Comparison of ENCODE assay signal across 26 mouse cellular contexts in the genomic region with DNA sequence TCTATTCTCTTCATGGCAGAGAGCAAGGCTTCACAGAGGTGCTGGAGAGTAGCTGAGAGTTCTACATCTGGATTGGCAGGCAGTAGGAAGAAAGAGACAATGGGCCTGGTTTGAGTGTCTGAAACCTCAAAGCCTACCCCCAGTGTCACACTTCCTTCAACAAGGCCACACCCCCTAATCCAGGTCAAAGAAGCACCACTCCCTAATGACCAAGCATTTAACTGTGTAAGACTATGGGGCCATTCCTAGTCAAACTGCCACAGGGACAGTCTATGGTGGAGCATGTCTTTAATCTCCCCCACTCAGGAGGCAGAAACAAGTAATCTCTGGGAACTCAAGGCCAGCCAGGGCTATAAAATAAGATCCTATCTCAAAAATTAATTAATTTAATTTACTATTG. TPM values are rescaled to one million over a fixed set of nuclear protein-coding genes. Genes with fewer than 3 reads are reported as not detected.
DNase-seq lines count a peak whose midpoint lies in the region; ATAC-seq and TF ChIP-seq lines count a peak whose summit lies in the region.
"Had no signal": no experiment of that assay in that cellular context is flagged by ENCODE, and none has a peak within 500 bp of the region (broad histone marks: within the 10 kb centered on the region; RNA-seq: fewer than 3 reads in every experiment).

No protein-coding gene starts in this region.

- no peak overlapping the region for H3K9ac ChIP-seq in heart, embryonic 11.5 days (ENCODE audit: low read depth, low read length)
- H3K9ac ChIP-seq in ES-Bruce4 (ENCODE audit: low read depth, poor library complexity, severe bottlenecking) = no peak overlapping the region
- H3K9ac ChIP-seq: embryonic facial prominence, embryonic 12.5 days; forebrain, postnatal 0 days; intestine, embryonic 15.5 days; lung, embryonic 14.5 days; midbrain, embryonic 13.5 days had no signal

- no peak for TF ChIP-seq POLR2A in ES-Bruce4 (IDR thresholded peaks at IDR 0.05; ENCODE audit: insufficient read depth, low read length)

- no peak overlapping the region for H3K4me3 ChIP-seq in heart, embryonic 11.5 days (ENCODE audit: low read depth, low read length)
- H3K4me3 ChIP-seq in ES-Bruce4 (ENCODE audit: low read depth, low read length) = no peak overlapping the region
- H3K4me3 ChIP-seq: embryonic facial prominence, embryonic 12.5 days; heart, embryonic 10.5 days; hindbrain, embryonic 10.5 days; intestine, embryonic 15.5 days; layer of hippocampus, adult 2 months; limb, embryonic 10.5 days; midbrain, embryonic 13.5 days had no signal

- TF ChIP-seq CTCF in ES-Bruce4 (IDR thresholded peaks at IDR 0.05; ENCODE audit: low read depth, low read length) = no peak

- H3K9me3 ChIP-seq in heart, embryonic 11.5 days (replicated peaks; ENCODE audit: control insufficient read depth, low read length) = no peaks in the 10 kb centered on the region
- no peaks in the 10 kb centered on the region for H3K9me3 ChIP-seq in ES-Bruce4 (replicated peaks; ENCODE audit: control insufficient read depth, insufficient read depth, low read length, poor library complexity, severe bottlenecking)
- H3K9me3 ChIP-seq: embryonic facial prominence, embryonic 12.5 days; heart, embryonic 10.5 days; hindbrain, embryonic 10.5 days; intestine, embryonic 15.5 days; limb, embryonic 10.5 days; midbrain, embryonic 13.5 days had no signal

- H3K36me3 ChIP-seq in heart, embryonic 11.5 days (ENCODE audit: control insufficient read depth, insufficient read depth, low read length) = no peaks in the 10 kb centered on the region
- no peaks in the 10 kb centered on the region for H3K36me3 ChIP-seq in ES-Bruce4 (ENCODE audit: control insufficient read depth, insufficient read depth, low read length, poor library complexity, severe bottlenecking)
- H3K36me3 ChIP-seq: embryonic facial prominence, embryonic 12.5 days; heart, embryonic 10.5 days; hindbrain, embryonic 10.5 days; intestine, embryonic 15.5 days; limb, embryonic 10.5 days; midbrain, embryonic 13.5 days had no signal

- no peak overlapping the region for H3K4me2 ChIP-seq in heart, embryonic 11.5 days
- H3K4me2 ChIP-seq: embryonic facial prominence, embryonic 12.5 days; intestine, embryonic 15.5 days; lung, embryonic 14.5 days; midbrain, embryonic 13.5 days had no signal

- 0 out of 2 replicates have a peak, but pooled peaks have one; percentile 39 for ATAC-seq in heart, embryonic 11.5 days (replicated peaks; ENCODE audit: insufficient number of reproducible peaks, low FRiP score, low TSS enrichment)
- ATAC-seq in common myeloid progenitor, adult 5-6 weeks (replicated peaks; ENCODE audit: low read depth, poor library complexity, severe bottlenecking) = 0 out of 2 replicates have a peak, but pooled peaks have one; percentile 15
- ATAC-seq in monocyte, adult 5-6 weeks (replicated peaks; ENCODE audit: insufficient number of reproducible peaks, low FRiP score, low TSS enrichment, poor library complexity, severe bottlenecking) = peak; percentile 76
- no peak for ATAC-seq in frontal cortex, adult (ENCODE audit: low TSS enrichment)
- ATAC-seq: forebrain, postnatal 0 days; hindbrain, embryonic 16.5 days; intestine, embryonic 15.5 days; midbrain, embryonic 13.5 days had no signal

- H3K27me3 ChIP-seq in heart, embryonic 11.5 days (ENCODE audit: control insufficient read depth, insufficient read depth, low read length) = no peaks in the 10 kb centered on the region
- no peaks in the 10 kb centered on the region for H3K27me3 ChIP-seq in ES-Bruce4 (ENCODE audit: control insufficient read depth, insufficient read depth, low read length, poor library complexity, severe bottlenecking)
- H3K27me3 ChIP-seq: embryonic facial prominence, embryonic 12.5 days; intestine, embryonic 15.5 days; midbrain, embryonic 13.5 days had no signal

- peaks cover 6% of the 10 kb centered on the region for H3K4me1 ChIP-seq in heart, embryonic 11.5 days (ENCODE audit: control insufficient read depth, insufficient read depth, low read length)
- peaks cover 5% of the 10 kb centered on the region for H3K4me1 ChIP-seq in ES-Bruce4 (ENCODE audit: control insufficient read depth, insufficient read depth, low read length)

- DNase-seq in heart, postnatal 4 days = no peak
- no peak for DNase-seq in thymus, postnatal 4 days
- DNase-seq: adrenal gland, postnatal 14 days; cerebellum, adult 9-10 months; forebrain, postnatal 0 days; kidney, adult 9 months; kidney, postnatal 14 days; lung, embryonic 14.5 days; lung, postnatal 4 days; spleen, adult 18-20 months; thymus, postnatal 14 days had no signal

- TF ChIP-seq EP300 in ES-Bruce4 (IDR thresholded peaks at IDR 0.05; ENCODE audit: insufficient read depth, low read depth, low read length) = 0 out of 2 replicates have a peak, but pooled peaks have one; percentile 35

- no peak overlapping the region for H3K27ac ChIP-seq in heart, embryonic 11.5 days (ENCODE audit: low read depth, low read length)
- H3K27ac ChIP-seq in ES-Bruce4 (ENCODE audit: insufficient read depth, low read length) = no peak overlapping the region; the same call in none of the 2 replicates
- H3K27ac ChIP-seq: embryonic facial prominence, embryonic 12.5 days; heart, embryonic 10.5 days; hindbrain, embryonic 10.5 days; intestine, embryonic 15.5 days; layer of hippocampus, adult 2 months; limb, embryonic 10.5 days; midbrain, embryonic 13.5 days had no signal

RNA-seq across cellular contexts. Expression of a gene that starts 3.5 kb away (rescaled TPM):
- 0.23 and 1.0 TPM in 2 replicates for polyA plus RNA-seq in heart, embryonic 11.5 days (2014; fragmentation: Nextera tagmentation; extraction: Ambion mirVana)
- total RNA-seq in heart, postnatal 4 days (2021) = 1 to 10 TPM in 1 of 2 experiments, under 1 TPM in 1; 0.88 to 1.3 TPM
- polyA plus RNA-seq in ES-Bruce4 (2011; ENCODE audit: insufficient read depth, insufficient read length, low read depth, missing spikeins) = 22.7 and 30.9 TPM in 2 replicates
- total RNA-seq in common myeloid progenitor, adult 5-6 weeks (2017) = not detected in 2 replicates
- not detected in 3 replicates for total RNA-seq in monocyte, adult 5-6 weeks (2017)
- total RNA-seq: forebrain, postnatal 0 days; gastrocnemius, adult 18-20 months; layer of hippocampus, adult 2 months had no signal
- polyA plus RNA-seq: forebrain, embryonic 11.5 days; limb, embryonic 10.5 days had no signal

RNA-seq across cellular contexts. Expression of a gene that starts 37.7 kb away (rescaled TPM):
- 83.3 and 87.9 TPM in 2 replicates for polyA plus RNA-seq in heart, embryonic 11.5 days (2014; fragmentation: Nextera tagmentation; extraction: Ambion mirVana)
- 10 to 100 TPM; 27.7 to 36.5 TPM for total RNA-seq in heart, postnatal 4 days (2021)
- 34.3 and 34.4 TPM in 2 replicates for polyA plus RNA-seq in ES-Bruce4 (2011; ENCODE audit: insufficient read depth, insufficient read length, low read depth, missing spikeins)
- 73.1 and 89.3 TPM in 2 replicates for total RNA-seq in common myeloid progenitor, adult 5-6 weeks (2017)
- 81.1 to 126 TPM (median 108 TPM) in 3 replicates for total RNA-seq in monocyte, adult 5-6 weeks (2017)
